Mouse (Mus musculus): ENCODE measurements around the gene Sash1. TPM values are rescaled to one million over a fixed set of nuclear protein-coding genes. Genes with fewer than 3 reads are reported as not detected.

Gene Sash1
- total and polyA plus RNA-seq, 3 experiments, result 0.09 to 0.59 (median 0.24) TPM

GRCm38 (mm10) chr10:8856942-8857341, 28.9 kb downstream of the Sash1 start:
- Histone ChIP-seq H3K9me3 (replicated peaks; ENCODE audit: low read length) (peaks cover 3% of the 10 kb centered on the region), H3K27ac (ENCODE audit: insufficient read depth, low read depth) (no peak overlapping the region), H3K4me1 (ENCODE audit: control insufficient read depth in 1 of 2, insufficient read depth in 2 of 2) (peaks cover 4 to 25% of the 10 kb centered on the region in 2 experiments; a peak in 3 of 4 replicates), H3K4me2 (ENCODE audit: insufficient read depth, low read depth, poor library complexity, severe bottlenecking) (no peak overlapping the region), H3K79me2 (replicated peaks; ENCODE audit: control insufficient read depth, extremely low read depth, insufficient read depth, poor library complexity, severe bottlenecking) (no peaks in the 10 kb centered on the region), H3K27me3 (replicated peaks) (no peaks in the 10 kb centered on the region), H3K9ac (ENCODE audit: insufficient read depth, low read depth) (no peak overlapping the region), H3K4me3 (replicated peaks in 1 of 3; ENCODE audit: low read depth in 2 of 3, low read length in 2 of 3, poor library complexity in 1 of 3) (no peak overlapping the region), H3K36me3 (replicated peaks in 1 of 2; ENCODE audit: control insufficient read depth in 1 of 2, insufficient read depth in 1 of 2, low read length in 1 of 2) (no peaks in the 10 kb centered on the region)
- dilution Hi-C loops (cut with MboI; ENCODE audit: extremely low pct_ligation_motif_present, extremely low pct_unique_long_range_greater_than_20kb, low sequenced_read_pairs) (no loop called here), in situ Hi-C loops (cut with MboI; ENCODE audit: low pct_ligation_motif_present, low pct_unique_long_range_greater_than_20kb, low sequenced_read_pairs) (no loop called here)
- no peak for DNase-seq (ENCODE audit: extremely low read depth)
- TF ChIP-seq ZC3H11A (IDR thresholded peaks at IDR 0.05; ENCODE audit: low read depth, low read length) (no peak), EP300 (IDR thresholded peaks at IDR 0.05; ENCODE audit: low read length) (no peak), ZKSCAN1 (IDR thresholded peaks at IDR 0.05; ENCODE audit: borderline replicate concordance, low read depth, low read length) (no peak), HCFC1 (IDR thresholded peaks at IDR 0.05; ENCODE audit: low read depth, low read length) (no peak), MYC (IDR thresholded peaks at IDR 0.05; ENCODE audit: low read depth, low read length) (no peak), SMC3 (IDR thresholded peaks at IDR 0.05; ENCODE audit: low read depth, low read length) (no peak), RAD21 (IDR thresholded peaks at IDR 0.05; ENCODE audit: low read depth, low read length) (no peak), USF1 (IDR thresholded peaks at IDR 0.05; ENCODE audit: low read depth, low read length) (no peak), BHLHE40 (IDR thresholded peaks at IDR 0.05; ENCODE audit: low read depth, low read length) (no peak), MAX (IDR thresholded peaks at IDR 0.05; ENCODE audit: low read length) (no peak), RCOR1 (conservative IDR thresholded peaks at IDR 0.05; ENCODE audit: low read depth, low read length) (no peak), UBTF (IDR thresholded peaks at IDR 0.05; ENCODE audit: low read depth, low read length) (no peak)

- no peak overlapping the region for H3K27ac ChIP-seq (ENCODE audit: insufficient read depth, low read depth)
- H3K4me2 ChIP-seq (ENCODE audit: insufficient read depth, low read depth, poor library complexity, severe bottlenecking), result no peak overlapping the region
- no peaks in the 10 kb centered on the region for H3K27me3 ChIP-seq (replicated peaks)
- dilution Hi-C loops (cut with MboI; ENCODE audit: extremely low pct_ligation_motif_present, extremely low pct_unique_long_range_greater_than_20kb, low sequenced_read_pairs) (no loop called here), in situ Hi-C loops (cut with MboI; ENCODE audit: low pct_ligation_motif_present, low pct_unique_long_range_greater_than_20kb, low sequenced_read_pairs) (no loop called here)
- H3K79me2 ChIP-seq (replicated peaks; ENCODE audit: control insufficient read depth, extremely low read depth, insufficient read depth, poor library complexity, severe bottlenecking), result no peaks in the 10 kb centered on the region
- H3K9ac ChIP-seq (ENCODE audit: insufficient read depth, low read depth), result no peak overlapping the region
- no peak for TF ChIP-seq EP300 (IDR thresholded peaks at IDR 0.05; ENCODE audit: low read length)
- TF ChIP-seq TBP (conservative IDR thresholded peaks at IDR 0.05; ENCODE audit: low read depth, low read length), result no peak
- no peak for TF ChIP-seq MAFK (IDR thresholded peaks at IDR 0.05; ENCODE audit: insufficient replicate concordance, low read length)
- TF ChIP-seq JUND (conservative IDR thresholded peaks at IDR 0.05; ENCODE audit: low read depth, low read length), result no peak
- TF ChIP-seq JUN (IDR thresholded peaks at IDR 0.05; ENCODE audit: insufficient read depth, low read depth, low read length), result no peak
- no peak for TF ChIP-seq ZNF384 (IDR thresholded peaks at IDR 0.05; ENCODE audit: low read depth, low read length)
- TF ChIP-seq MAZ (IDR thresholded peaks at IDR 0.05; ENCODE audit: low read depth, low read length), result no peak
- TF ChIP-seq SIN3A (IDR thresholded peaks at IDR 0.05; ENCODE audit: low read length), result no peak
- TF ChIP-seq RCOR1 (conservative IDR thresholded peaks at IDR 0.05; ENCODE audit: low read depth, low read length), result no peak
- no peak for TF ChIP-seq NELFE (IDR thresholded peaks at IDR 0.05; ENCODE audit: low read depth, low read length)
- no peak for TF ChIP-seq BHLHE40 (IDR thresholded peaks at IDR 0.05; ENCODE audit: low read depth, low read length)
- H3K4me3 ChIP-seq (replicated peaks in 1 of 3; ENCODE audit: low read depth in 2 of 3, low read length in 2 of 3, poor library complexity in 1 of 3), result no peak overlapping the region
- peaks cover 3% of the 10 kb centered on the region for H3K9me3 ChIP-seq (replicated peaks; ENCODE audit: low read length)
- no peak for DNase-seq (ENCODE audit: extremely low read depth)
- peaks cover 0 to 5% of the 10 kb centered on the region in 2 experiments; a peak in 1 of 4 replicates for H3K4me1 ChIP-seq (ENCODE audit: control insufficient read depth in 1 of 2, insufficient read depth in 2 of 2)
- H3K36me3 ChIP-seq (replicated peaks in 1 of 2; ENCODE audit: control insufficient read depth in 1 of 2, insufficient read depth in 1 of 2, low read length in 1 of 2), result no peaks in the 10 kb centered on the region
Measured at GRCm38 (mm10) chr10:8853326-8853725, 32.5 kb downstream of the Sash1 start.

All from CH12.LX (cell line).